Mouse (Mus musculus): ENCODE measurements around the gene Cfap65. TPM values are rescaled to one million over a fixed set of nuclear protein-coding genes. Genes with fewer than 3 reads are reported as not detected.
A peak's percentile ranks its signal among the peaks of the same experiment; 100 is the strongest.

The Cfap65 gene
- polyA plus RNA-seq (2012; rRNA removed) (under 0.01 and 0.01 TPM in 2 replicates), polyA plus RNA-seq (2014; fragmentation: Nextera tagmentation; extraction: Ambion mirVana) (not detected in 2 replicates)

DNA sequence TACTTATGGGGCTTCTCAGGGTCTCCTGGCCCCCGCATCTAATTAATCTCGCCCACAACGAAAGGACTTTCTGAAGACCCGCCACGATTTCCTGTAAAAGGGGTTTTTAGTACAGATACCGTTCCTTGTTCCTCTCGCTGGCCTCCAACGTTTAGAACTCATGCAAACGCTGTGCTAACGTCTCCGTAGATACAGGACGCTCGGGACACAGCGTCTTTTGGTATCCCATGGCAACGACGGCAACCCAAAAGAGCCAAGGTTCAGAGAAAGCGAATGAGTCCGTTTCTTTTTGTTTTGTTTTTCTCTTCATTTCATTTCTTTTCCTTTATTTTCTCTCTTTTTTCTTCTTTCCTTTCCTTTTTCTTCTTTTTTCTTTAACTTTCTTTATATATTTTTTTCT is at the start of gene Cfap65:
Cfap65 (minus strand) TSS at position 198 of the 400 bp plus-strand sequence.
- Histone ChIP-seq H3K36me3 (replicated peaks; ENCODE audit: control insufficient read depth, insufficient read depth, low read depth) (no peaks in the 10 kb centered on the region), H3K9ac (replicated peaks) (no peak within 1 kb of the TSS), H3K4me2 (ENCODE audit: low read depth) (no peak within 1 kb of the TSS; the same call in 1 of the 2 replicates), H3K4me3 (ENCODE audit: insufficient read depth in 1 of 2, low read depth in 2 of 2, low read length in 2 of 2) (no peak within 1 kb of the TSS), H3K27ac (no peak within 1 kb of the TSS), H3K27me3 (ENCODE audit: control insufficient read depth, insufficient read depth, low read length) (no peaks in the 10 kb centered on the region), H3K4me1 (replicated peaks; ENCODE audit: control insufficient read depth in 2 of 2, insufficient read depth in 2 of 2, low read length in 1 of 2) (no peaks in the 10 kb centered on the region), H3K9me3 (ENCODE audit: control insufficient read depth, low read length) (no peaks in the 10 kb centered on the region)
- DNase-seq (ENCODE audit: low read depth in 3 of 3, low spot score in 3 of 3): no peak
- TF ChIP-seq EP300 (IDR thresholded peaks at IDR 0.05; ENCODE audit: low read depth) (no peak), CTCF (IDR thresholded peaks at IDR 0.05; ENCODE audit: low read depth) (no peak)
- ATAC-seq (ENCODE audit: insufficient read depth): no peak
- 2% methylated on average over 18 of the region's 18 CpGs for WGBS (ENCODE audit: insufficient replicate concordance)

DNA sequence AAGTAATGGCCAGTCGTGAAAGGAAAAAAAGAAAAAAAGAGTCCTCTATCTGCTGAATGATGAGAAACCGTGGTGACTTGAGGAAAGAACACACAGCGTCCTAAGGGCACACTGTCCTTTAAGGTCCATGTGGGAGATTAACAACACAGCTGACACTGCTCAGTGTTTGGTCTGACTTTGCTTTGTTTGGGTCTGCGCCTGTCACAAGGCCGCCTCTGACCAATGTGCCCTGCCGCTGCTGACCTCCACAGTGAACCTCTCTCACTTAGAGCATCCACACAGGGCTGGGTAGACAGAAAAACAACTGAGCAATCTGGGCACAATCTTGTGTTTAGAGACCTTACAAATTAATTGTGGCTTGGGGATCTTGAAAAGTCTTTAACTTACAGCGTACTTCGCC is 41.6 kb upstream of the Cfap65 start:
- Histone ChIP-seq H3K4me2 (ENCODE audit: low read depth) (no peak overlapping the region), H3K27ac (no peak overlapping the region), H3K9me3 (ENCODE audit: control insufficient read depth, low read length) (no peaks in the 10 kb centered on the region), H3K9ac (replicated peaks) (no peak overlapping the region), H3K4me1 (replicated peaks; ENCODE audit: control insufficient read depth in 2 of 2, insufficient read depth in 2 of 2, low read length in 1 of 2) (no peaks in the 10 kb centered on the region), H3K4me3 (ENCODE audit: insufficient read depth in 1 of 2, low read depth in 2 of 2, low read length in 2 of 2) (no peak overlapping the region), H3K36me3 (replicated peaks; ENCODE audit: control insufficient read depth, insufficient read depth, low read depth) (no peaks in the 10 kb centered on the region), H3K27me3 (ENCODE audit: control insufficient read depth, insufficient read depth, low read length) (no peaks in the 10 kb centered on the region)
- TF ChIP-seq CTCF (IDR thresholded peaks at IDR 0.05; ENCODE audit: low read depth): no peak
- no peak for TF ChIP-seq EP300 (IDR thresholded peaks at IDR 0.05; ENCODE audit: low read depth)
- 63% methylated on average over 8 of the region's 8 CpGs for WGBS (ENCODE audit: insufficient replicate concordance)
- no peak for ATAC-seq (ENCODE audit: insufficient read depth)
- DNase-seq (ENCODE audit: low read depth in 3 of 3, low spot score in 3 of 3): no peak

DNA sequence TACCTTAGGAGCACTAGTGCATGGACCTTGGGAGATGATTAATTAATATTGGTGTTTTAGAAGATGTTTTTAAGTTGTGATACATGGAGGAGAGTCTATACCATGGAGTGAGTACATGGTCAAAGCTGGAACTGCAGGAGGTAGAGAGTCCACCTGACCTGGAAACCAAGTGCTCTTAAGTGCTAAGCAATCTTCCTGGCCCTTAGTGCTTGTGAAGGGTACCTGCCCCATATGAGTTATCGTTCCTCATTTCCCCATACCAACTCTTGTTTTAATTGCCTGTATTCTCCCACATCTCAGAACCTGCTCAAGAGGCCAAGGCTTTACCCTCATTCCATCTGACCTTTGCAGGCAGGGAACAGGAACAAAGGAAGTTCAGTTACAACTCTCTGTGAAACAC is 40.5 kb upstream of the Cfap65 start:
- Histone ChIP-seq H3K9me3 (ENCODE audit: control insufficient read depth, low read length) (no peaks in the 10 kb centered on the region), H3K9ac (replicated peaks) (no peak overlapping the region), H3K36me3 (replicated peaks; ENCODE audit: control insufficient read depth, insufficient read depth, low read depth) (no peaks in the 10 kb centered on the region), H3K4me1 (replicated peaks; ENCODE audit: control insufficient read depth in 2 of 2, insufficient read depth in 2 of 2, low read length in 1 of 2) (no peaks in the 10 kb centered on the region), H3K27ac (no peak overlapping the region), H3K27me3 (ENCODE audit: control insufficient read depth, insufficient read depth, low read length) (no peaks in the 10 kb centered on the region), H3K4me3 (ENCODE audit: insufficient read depth in 1 of 2, low read depth in 2 of 2, low read length in 2 of 2) (no peak overlapping the region), H3K4me2 (ENCODE audit: low read depth) (no peak overlapping the region)
- TF ChIP-seq EP300 (IDR thresholded peaks at IDR 0.05; ENCODE audit: low read depth): no peak
- TF ChIP-seq CTCF (IDR thresholded peaks at IDR 0.05; ENCODE audit: low read depth): no peak
- ATAC-seq (ENCODE audit: insufficient read depth): no peak
- DNase-seq (ENCODE audit: low read depth in 3 of 3, low spot score in 3 of 3): no peak
- WGBS (ENCODE audit: insufficient replicate concordance): 64% methylated on average over 1 of the region's 1 CpGs

DNA sequence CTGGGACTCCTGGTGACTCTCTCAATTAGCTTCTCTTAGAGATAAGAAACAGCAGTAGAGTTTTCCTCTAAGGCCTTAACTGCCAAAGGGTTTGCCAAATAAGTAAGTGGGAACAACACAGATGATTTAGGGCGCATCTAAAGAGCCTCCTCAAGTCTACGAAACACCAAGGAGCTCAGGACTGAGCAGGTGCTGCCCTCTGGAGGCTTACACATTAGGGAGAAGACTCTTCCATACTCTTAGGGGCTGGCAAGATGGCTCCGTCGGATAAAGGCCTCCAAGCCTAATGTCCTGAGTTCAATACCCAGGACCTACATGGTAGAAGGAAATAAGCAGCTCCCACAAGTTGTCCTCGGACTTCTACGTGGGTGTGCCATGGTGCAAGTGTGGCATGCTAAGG is 38.2 kb upstream of the Cfap65 start:
- Histone ChIP-seq H3K4me3 (ENCODE audit: insufficient read depth in 1 of 2, low read depth in 2 of 2, low read length in 2 of 2) (no peak overlapping the region), H3K4me2 (ENCODE audit: low read depth) (no peak overlapping the region), H3K4me1 (replicated peaks; ENCODE audit: control insufficient read depth in 2 of 2, insufficient read depth in 2 of 2, low read length in 1 of 2) (no peaks in the 10 kb centered on the region), H3K9ac (replicated peaks) (no peak overlapping the region), H3K27me3 (ENCODE audit: control insufficient read depth, insufficient read depth, low read length) (no peaks in the 10 kb centered on the region), H3K27ac (no peak overlapping the region), H3K36me3 (replicated peaks; ENCODE audit: control insufficient read depth, insufficient read depth, low read depth) (no peaks in the 10 kb centered on the region), H3K9me3 (ENCODE audit: control insufficient read depth, low read length) (no peaks in the 10 kb centered on the region)
- no peak for ATAC-seq (ENCODE audit: insufficient read depth)
- DNase-seq (ENCODE audit: low read depth in 3 of 3, low spot score in 3 of 3): no peak
- WGBS (ENCODE audit: insufficient replicate concordance): 60% methylated on average over 6 of the region's 6 CpGs
- TF ChIP-seq CTCF (IDR thresholded peaks at IDR 0.05; ENCODE audit: low read depth) (peak; percentile 31), EP300 (IDR thresholded peaks at IDR 0.05; ENCODE audit: low read depth) (no peak)

DNA sequence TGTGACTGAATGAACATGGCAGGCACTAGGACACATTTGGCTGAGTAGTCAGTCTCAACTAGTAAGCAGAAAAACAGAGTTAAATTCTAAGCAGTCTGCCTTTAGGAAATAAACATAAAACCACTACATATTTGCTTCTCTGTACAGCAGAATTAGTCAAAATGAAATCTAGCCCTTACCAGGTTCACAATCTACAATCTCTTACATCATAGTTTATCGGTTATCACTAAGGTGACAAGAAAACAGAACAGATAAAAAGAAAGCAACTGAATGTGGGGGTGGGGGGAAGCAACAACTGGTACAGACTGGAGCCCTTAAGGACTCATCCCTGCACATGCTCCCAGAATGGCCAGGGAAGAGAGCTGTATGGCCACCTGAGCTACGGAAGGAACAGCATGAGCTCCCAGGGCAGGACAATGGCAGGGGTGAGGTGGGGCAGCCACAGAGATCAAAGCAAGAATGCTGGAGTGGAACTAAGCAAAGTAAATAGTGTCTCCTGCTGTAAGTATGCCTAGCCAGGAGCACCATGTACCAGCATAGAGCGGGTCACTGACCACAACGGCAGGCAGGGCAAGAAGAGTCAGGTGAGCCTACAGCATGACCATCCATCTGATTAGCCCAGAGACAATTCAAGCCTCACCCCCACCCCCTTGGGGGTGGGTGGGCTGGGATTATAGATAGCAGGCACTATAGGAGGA is 36.1 kb upstream of the Cfap65 start:
- ATAC-seq (ENCODE audit: insufficient read depth) (peak; percentile 61), DNase-seq (ENCODE audit: low read depth in 3 of 3, low spot score in 3 of 3) (peak in 1 of 3 experiments; percentile 4)
- no peaks in the 10 kb centered on the region for H3K36me3 ChIP-seq (replicated peaks; ENCODE audit: control insufficient read depth, insufficient read depth, low read depth)
- no peaks in the 10 kb centered on the region for H3K9me3 ChIP-seq (ENCODE audit: control insufficient read depth, low read length)
- no peak overlapping the region for H3K27ac ChIP-seq
- TF ChIP-seq EP300 (IDR thresholded peaks at IDR 0.05; ENCODE audit: low read depth) (no peak), CTCF (IDR thresholded peaks at IDR 0.05; ENCODE audit: low read depth) (no peak)
- H3K4me1 ChIP-seq (replicated peaks; ENCODE audit: control insufficient read depth in 2 of 2, insufficient read depth in 2 of 2, low read length in 1 of 2): no peaks in the 10 kb centered on the region
- H3K4me3 ChIP-seq (ENCODE audit: insufficient read depth in 1 of 2, low read depth in 2 of 2, low read length in 2 of 2): no peak overlapping the region
- WGBS (ENCODE audit: insufficient replicate concordance): 51% methylated on average over 4 of the region's 4 CpGs
- no peak overlapping the region for H3K9ac ChIP-seq (replicated peaks)
- no peak overlapping the region for H3K4me2 ChIP-seq (ENCODE audit: low read depth)
- H3K27me3 ChIP-seq (ENCODE audit: control insufficient read depth, insufficient read depth, low read length): no peaks in the 10 kb centered on the region

Measured in liver, embryonic 14.5 days (tissue).